Mouse (Mus musculus) forebrain, embryonic 13.5 days (tissue): Measurements from ENCODE around the gene Gm4216. TPM values are rescaled to one million over a fixed set of nuclear protein-coding genes. Genes with fewer than 3 reads are reported as not detected.
"Not testable (repeated sequence)": the region's sequence is repeated elsewhere in the genome, so short reads cannot be mapped to it uniquely, and the experiment has no call there.

ENCODE experiments used
- ATAC-seq: fragments of 200-750 bp; cut with Nextera tagmentation; 2 replicates; pipeline ENCODE4 v1.8.0; 2017
- H3K27ac ChIP-seq: fragments of 300-500 bp; sonication (generic); 2 replicates; pipeline ENCODE4 v1.5.1; 2015; ENCODE audit warnings: inconsistent platforms, mild to moderate bottlenecking, moderate library complexity
- H3K27me3 ChIP-seq: fragments of 300-500 bp; sonication (generic); 2 replicates; pipeline ENCODE4 v1.6.1; 2015; ENCODE audit warnings: mild to moderate bottlenecking, inconsistent platforms
- H3K36me3 ChIP-seq: fragments of 300-500 bp; sonication (generic); 2 replicates; pipeline ENCODE4 v1.6.1; 2015; ENCODE audit warnings: mild to moderate bottlenecking, inconsistent platforms; ENCODE audit not compliant: poor library complexity, severe bottlenecking
- H3K4me1 ChIP-seq: fragments of 300-500 bp; sonication (generic); 2 replicates; pipeline ENCODE4 v1.6.1; 2015; ENCODE audit warnings: inconsistent platforms
- H3K4me2 ChIP-seq: fragments of 300-500 bp; sonication (generic); 2 replicates; pipeline ENCODE4 v1.6.1; 2015; ENCODE audit warnings: inconsistent platforms, mild to moderate bottlenecking, moderate library complexity
- H3K4me3 ChIP-seq: fragments of 300-500 bp; sonication (generic); 2 replicates; pipeline ENCODE4 v1.5.1; 2015; ENCODE audit warnings: mild to moderate bottlenecking, inconsistent platforms
- H3K9ac ChIP-seq: fragments of 300-500 bp; sonication (generic); 2 replicates; pipeline ENCODE4 v1.6.1; 2015; ENCODE audit warnings: mild to moderate bottlenecking, inconsistent platforms
- H3K9me3 ChIP-seq: fragments of 300-500 bp; sonication (generic); replicated peaks from 2 replicates; pipeline ENCODE4 v1.6.1; 2016; ENCODE audit warnings: inconsistent platforms
- WGBS: fragments of 180-500 bp; shearing (Covaris S2); methylation state at CpG from one replicate; pipeline ENCODE4 v1.1.7; 2015; 5-methylcytosine and 5-hydroxymethylcytosine counted together
- polyA plus RNA-seq: library from polyadenylated mRNA; unstranded; fragments of >200 nt; fragmentation: Nextera tagmentation; extraction: Ambion mirVana; gene quantifications from 2 replicates; pipeline ENCODE4 v1.2.1, GENCODE M21; 2015

Gene Gm4216
- polyA plus RNA-seq: not detected in 2 replicates

DNA sequence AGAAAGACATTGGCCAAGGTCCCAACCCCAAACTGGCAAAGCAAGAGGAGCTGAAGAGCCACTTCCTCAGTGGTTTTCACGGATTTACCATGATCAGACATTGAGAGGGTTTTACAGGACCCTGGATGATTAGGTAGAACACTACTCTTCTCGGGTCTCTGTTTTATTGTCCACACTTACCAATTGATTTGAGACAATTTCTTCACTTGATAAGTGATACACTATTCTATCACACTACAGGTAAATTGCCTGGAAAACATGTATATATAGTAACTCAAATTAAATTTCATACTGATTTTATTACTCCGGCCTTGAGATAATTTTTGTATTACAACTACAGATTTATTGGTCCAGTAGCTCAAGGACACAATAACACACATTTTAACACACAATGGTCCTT is at the start of gene Gm4216:
TSS of gene Gm4216 (minus strand) at position 101 of the 400 bp plus-strand sequence.
- H3K4me1 ChIP-seq, H3K9ac ChIP-seq, H3K4me3 ChIP-seq, H3K27me3 ChIP-seq, H3K36me3 ChIP-seq, H3K4me2 ChIP-seq, H3K27ac ChIP-seq, H3K9me3 ChIP-seq, ATAC-seq: not testable (repeated sequence)
- no CpG with 5 or more reads among the region's 3 CpGs for WGBS

DNA sequence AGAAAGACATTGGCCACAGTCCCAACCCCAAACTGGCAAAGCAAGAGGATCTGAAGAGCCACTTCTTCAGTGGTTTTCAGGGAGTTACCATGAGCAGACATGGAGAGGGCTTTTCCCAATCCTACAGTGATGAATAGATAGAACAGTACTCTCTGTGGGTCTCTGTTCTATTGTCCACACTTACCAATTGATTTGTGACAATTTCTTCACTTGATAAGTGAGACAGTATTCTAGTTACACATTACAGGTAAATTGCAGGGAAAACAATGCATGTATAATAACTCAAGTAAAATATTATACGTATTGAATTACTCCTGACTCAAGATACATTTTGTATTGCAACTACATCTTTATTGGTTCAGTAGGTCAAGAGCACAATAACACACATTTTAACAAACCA is 47.6 kb upstream of the Gm4216 start, which contains the start of gene Gm8720:
TSS of gene Gm8720 (minus strand) at position 101 of the 400 bp plus-strand sequence.
- not testable (repeated sequence) for H3K4me3 ChIP-seq, ATAC-seq, H3K9me3 ChIP-seq, H3K27me3 ChIP-seq, H3K27ac ChIP-seq, H3K4me2 ChIP-seq, H3K4me1 ChIP-seq, H3K36me3 ChIP-seq, H3K9ac ChIP-seq
- WGBS: no CpG with 5 or more reads among the region's 1 CpGs

DNA sequence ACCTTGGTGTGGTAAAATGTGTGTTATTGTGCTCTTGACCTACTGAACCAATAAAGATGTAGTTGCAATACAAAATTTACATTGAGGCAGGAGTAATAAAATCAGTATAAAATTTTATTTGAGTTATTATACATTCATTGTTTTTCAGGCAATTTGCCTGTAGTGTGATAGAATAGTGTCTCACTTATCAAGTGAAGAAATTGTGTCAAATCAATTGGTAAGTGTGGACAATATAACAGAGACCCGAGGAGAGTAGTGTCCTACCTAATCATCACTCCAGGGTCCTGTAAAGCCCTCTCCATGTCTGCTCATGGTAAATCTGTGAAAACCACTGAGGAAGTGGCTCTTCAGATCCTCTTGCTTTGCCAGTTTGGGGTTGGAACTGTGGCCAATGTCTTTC is 35.5 kb upstream of the Gm4216 start, which contains the start of gene Vmn1r163:
TSS of gene Vmn1r163 (plus strand) at position 301 of the 400 bp plus-strand sequence.
- not testable (repeated sequence) for ATAC-seq, H3K9ac ChIP-seq
- WGBS: no CpG with 5 or more reads among the region's 1 CpGs

DNA sequence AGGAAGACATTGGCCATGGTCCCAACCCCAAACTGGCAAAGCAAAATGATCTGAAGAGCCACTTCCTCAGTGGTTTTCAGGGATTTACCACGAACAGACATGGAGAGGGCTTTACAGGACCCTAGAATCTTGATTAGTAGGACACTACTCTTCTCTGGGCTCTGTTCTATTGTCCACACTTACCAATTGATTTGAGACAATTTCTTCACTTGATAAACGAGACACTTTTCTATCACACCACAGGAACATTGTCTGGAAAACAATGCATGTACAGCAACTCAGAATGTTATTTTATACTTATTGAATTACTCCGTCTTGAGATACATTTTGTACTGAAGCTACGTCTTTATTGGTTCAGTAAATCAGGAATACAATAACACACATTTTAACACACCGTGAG is 35.1 kb downstream of the Gm4216 start, which contains the start of gene Gm4214:
TSS of gene Gm4214 (minus strand) at position 101 of the 400 bp plus-strand sequence.
- H3K4me2 ChIP-seq, H3K9ac ChIP-seq, ATAC-seq, H3K9me3 ChIP-seq, H3K36me3 ChIP-seq, H3K4me3 ChIP-seq, H3K27me3 ChIP-seq, H3K4me1 ChIP-seq, H3K27ac ChIP-seq: not testable (repeated sequence)
- WGBS: no CpG with 5 or more reads among the region's 5 CpGs

More for the DNA sequence above, 35.5 kb upstream of the Gm4216 start, which contains the start of gene Vmn1r163:
- not testable (repeated sequence) for H3K9me3 ChIP-seq, H3K4me2 ChIP-seq, H3K27ac ChIP-seq, H3K27me3 ChIP-seq, H3K4me1 ChIP-seq, H3K36me3 ChIP-seq, H3K4me3 ChIP-seq

Other genes with a start within 250 kb of the Gm4216 start
- gene Vmn1r158, start 229.1 kb downstream of the Gm4216 start, polyA plus RNA-seq: not detected in 2 replicates
- gene Vmn1r159, start 176.3 kb downstream of the Gm4216 start, polyA plus RNA-seq: not detected in 2 replicates
- not detected in 2 replicates for gene Vmn1r160, start 148.7 kb downstream of the Gm4216 start, polyA plus RNA-seq
- not detected in 2 replicates for gene Gm4214, start 35.2 kb downstream of the Gm4216 start, polyA plus RNA-seq
- gene Vmn1r163, start 35.6 kb upstream of the Gm4216 start, polyA plus RNA-seq: not detected in 2 replicates
- gene Gm8720, start 47.5 kb upstream of the Gm4216 start, polyA plus RNA-seq: not detected in 2 replicates
- not detected in 2 replicates for gene Gm10662, start 124.6 kb upstream of the Gm4216 start, polyA plus RNA-seq
- gene Vmn1r165, start 197.4 kb upstream of the Gm4216 start, polyA plus RNA-seq: not detected in 2 replicates
- not detected in 2 replicates for gene Vmn1r166, start 231.8 kb upstream of the Gm4216 start, polyA plus RNA-seq